Mouse (Mus musculus) lung, adult 18-20 months (tissue): ENCODE measurements around the gene Cacna1i.

Source experiments
- DNase-seq, 2 experiments: peaks; one replicate each; pipeline ENCODE4 v3.0.0; 2022; ENCODE audit warnings: mixed read lengths in 2 of 2

Gene Cacna1i

GRCm38 (mm10) chr15:80286851-80287415 is at the start of gene Cacna1i:
Cacna1i (plus strand) TSS chr15:80287238.
- no peak for DNase-seq

GRCm38 (mm10) chr15:80248135-80248534 is 38.9 kb upstream of the Cacna1i start:
- DNase-seq: no peak

GRCm38 (mm10) chr15:80248596-80248995 is 38.4 kb upstream of the Cacna1i start:
- no peak for DNase-seq

GRCm38 (mm10) chr15:80249672-80250071 is 37.4 kb upstream of the Cacna1i start:
- no peak for DNase-seq

GRCm38 (mm10) chr15:80250586-80250985 is 36.5 kb upstream of the Cacna1i start:
- DNase-seq: no peak

- no peak for DNase-seq
These were observed 33.5 kb upstream of the Cacna1i start for GRCm38 (mm10) chr15:80253530-80253929.

- peak in 1 of 2 experiments; percentile 47 for DNase-seq
These were observed 32.8 kb upstream of the Cacna1i start for GRCm38 (mm10) chr15:80254207-80254606.

- peak; percentile 99 for DNase-seq
These were observed 32.0 kb upstream of the Cacna1i start, which contains the start of gene Atf4 for GRCm38 (mm10) chr15:80254847-80255645. Atf4 (plus strand) TSS chr15:80255184.

- peak; percentile 87 to 90 for DNase-seq
These were observed 31.4 kb upstream of the Cacna1i start for GRCm38 (mm10) chr15:80255646-80256121.

GRCm38 (mm10) chr15:80256242-80256641 is 30.8 kb upstream of the Cacna1i start:
- no peak for DNase-seq

- DNase-seq: no peak
These were observed 30.1 kb upstream of the Cacna1i start for GRCm38 (mm10) chr15:80256656-80257601.

GRCm38 (mm10) chr15:80257602-80258239 is 29.3 kb upstream of the Cacna1i start:
- DNase-seq: peak in 1 of 2 experiments; percentile 58

- no peak for DNase-seq
These were observed 28.5 kb upstream of the Cacna1i start for GRCm38 (mm10) chr15:80258240-80259170.

GRCm38 (mm10) chr15:80259406-80260045 is 27.5 kb upstream of the Cacna1i start:
- no peak for DNase-seq

- DNase-seq: peak; percentile 71 to 79
These were observed 26.4 kb upstream of the Cacna1i start for GRCm38 (mm10) chr15:80260677-80261076.

GRCm38 (mm10) chr15:80261100-80261499 is 25.9 kb upstream of the Cacna1i start:
- no peak for DNase-seq

GRCm38 (mm10) chr15:80263610-80264575 is 23.1 kb upstream of the Cacna1i start, which contains the start of gene Rps19bp1:
Rps19bp1 (minus strand) TSS chr15:80264315.
- peak; percentile 89 to 91 for DNase-seq

GRCm38 (mm10) chr15:80266281-80266680 is 20.8 kb upstream of the Cacna1i start:
- DNase-seq: peak; percentile 73 to 76

- no peak for DNase-seq
These were observed 15.1 kb upstream of the Cacna1i start for GRCm38 (mm10) chr15:80271858-80272396.
